Mouse (Mus musculus) erythroblast, adult 5-6 weeks (primary cell): ENCODE results near the gene Naglu. TPM values are rescaled to one million over a fixed set of nuclear protein-coding genes. Genes with fewer than 3 reads are reported as not detected.

ENCODE experiments used
- ATAC-seq: replicated peaks from 2 replicates; pipeline ENCODE4 v1.8.0; 2016; ENCODE audit warnings: moderate number of reproducible peaks, mild to moderate bottlenecking, moderate TSS enrichment, inconsistent platforms; ENCODE audit not compliant: poor library complexity, low FRiP score, severe bottlenecking
- total RNA-seq, 2 experiments: library from RNA; stranded (forward) in 1 of 2; stranded (reverse) in 1 of 2; fragments of 150-400 nt in 1 of 2; fragments of 200-764, 138-1000 nt in 1 of 2; gene quantifications; 2 replicates each; pipeline versions ENCODE4 v1.2.3 to v1.2.4; 2015 to 2017; ENCODE audit warnings: low replicate concordance in 2 of 2

The Naglu gene
- total RNA-seq (2015; ENCODE audit: low replicate concordance) (3.1 and 3.7 TPM in 2 replicates), total RNA-seq (2017; ENCODE audit: low replicate concordance) (2.0 and 2.8 TPM in 2 replicates)

- peak; percentile 90 for ATAC-seq
These were observed at the start of gene Naglu for GRCm38 (mm10) chr11:101069391-101070188. TSS of gene Naglu (plus strand) at chr11:101070012.

GRCm38 (mm10) chr11:101023371-101023770 is 46.4 kb upstream of the Naglu start:
- no peak for ATAC-seq

- ATAC-seq, result no peak
These were observed 45.8 kb upstream of the Naglu start for GRCm38 (mm10) chr11:101024001-101024400.

GRCm38 (mm10) chr11:101027121-101027520 is 42.7 kb upstream of the Naglu start:
- ATAC-seq, result no peak

- no peak for ATAC-seq
These were observed 40.5 kb upstream of the Naglu start for GRCm38 (mm10) chr11:101029320-101029719.

- ATAC-seq, result no peak
These were observed 39.5 kb upstream of the Naglu start for GRCm38 (mm10) chr11:101030136-101030807.

GRCm38 (mm10) chr11:101030808-101031156 is 39.0 kb upstream of the Naglu start:
- no peak for ATAC-seq

- no peak for ATAC-seq
These were observed 38.3 kb upstream of the Naglu start for GRCm38 (mm10) chr11:101031470-101031869.

- ATAC-seq, result no peak
These were observed 35.8 kb upstream of the Naglu start for GRCm38 (mm10) chr11:101033856-101034500.

GRCm38 (mm10) chr11:101034614-101035327 is 35.0 kb upstream of the Naglu start:
- ATAC-seq, result no peak

- ATAC-seq, result no peak
These were observed 34.5 kb upstream of the Naglu start for GRCm38 (mm10) chr11:101035328-101035695.

- no peak for ATAC-seq
These were observed 32.0 kb upstream of the Naglu start for GRCm38 (mm10) chr11:101037795-101038194.

- no peak for ATAC-seq
These were observed 24.0 kb upstream of the Naglu start for GRCm38 (mm10) chr11:101045826-101046225.

GRCm38 (mm10) chr11:101046440-101046839 is 23.4 kb upstream of the Naglu start:
- ATAC-seq, result no peak

GRCm38 (mm10) chr11:101047502-101047901 is 22.3 kb upstream of the Naglu start:
- no peak for ATAC-seq

- no peak for ATAC-seq
These were observed 19.5 kb upstream of the Naglu start for GRCm38 (mm10) chr11:101050359-101050758.

- ATAC-seq, result no peak
These were observed 18.7 kb upstream of the Naglu start for GRCm38 (mm10) chr11:101051051-101051493.

- no peak for ATAC-seq
These were observed 18.2 kb upstream of the Naglu start for GRCm38 (mm10) chr11:101051617-101052016.

- no peak for ATAC-seq
These were observed 16.9 kb upstream of the Naglu start for GRCm38 (mm10) chr11:101052751-101053473.
